Mouse (Mus musculus) small intestine, adult 2 months (tissue): Measurements from ENCODE around the gene Vps18.

Experiments used
- CTCF ChIP-seq: fragments of 200-500 bp; IDR thresholded peaks from 2 replicates; pipeline ENCODE4 v1.5.1; 2012; ENCODE audit warnings: low read depth, mild to moderate bottlenecking, control low read depth, inconsistent platforms, low read length, moderate library complexity, mixed read lengths; ENCODE audit not compliant: insufficient replicate concordance, insufficient read length; ENCODE audit errors: extremely low read depth
- POLR2A ChIP-seq: fragments of 200-500 bp; IDR thresholded peaks from 2 replicates; pipeline ENCODE4 v1.6.1; 2012; ENCODE audit warnings: low read depth, mild to moderate bottlenecking, control low read depth, inconsistent platforms, low read length, moderate library complexity

DNA sequence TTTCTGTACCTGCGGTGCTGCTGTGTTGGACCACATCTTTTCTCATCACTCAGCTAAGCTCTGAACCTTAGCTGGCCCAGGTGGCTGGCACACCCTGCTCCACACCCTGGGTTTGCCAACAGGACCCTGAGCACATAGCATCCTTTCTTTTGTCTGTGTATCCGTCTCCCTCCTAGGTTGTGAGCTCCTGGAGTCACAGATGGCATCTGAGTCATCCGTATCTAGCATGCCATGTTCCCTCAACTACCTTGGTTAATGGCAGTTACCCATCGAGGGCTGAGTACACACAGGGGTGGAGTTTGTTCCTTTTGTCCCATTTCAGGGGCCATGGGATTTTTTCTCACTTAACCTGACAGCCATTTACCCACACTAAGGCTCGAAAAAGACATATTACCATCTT lies 38.2 kb upstream of the Vps18 start:
- no peak for TF ChIP-seq CTCF
- no peak for TF ChIP-seq POLR2A
